Mouse (Mus musculus) lung, adult 2 months (tissue): Measurements from ENCODE around the gene Ddx19a.

ENCODE experiments used
- CTCF ChIP-seq: fragments of 200-500 bp; IDR thresholded peaks from 2 replicates; pipeline ENCODE4 v1.5.1; 2011; ENCODE audit warnings: mild to moderate bottlenecking, low read length, control low read depth; ENCODE audit not compliant: insufficient read depth
- POLR2A ChIP-seq: fragments of 200-500 bp; IDR thresholded peaks from 2 replicates; pipeline ENCODE4 v1.6.1; 2011; ENCODE audit warnings: low read depth, mild to moderate bottlenecking, control low read depth, low read length, borderline replicate concordance; ENCODE audit errors: extremely low read depth

GRCm38 (mm10) chr8:110966586-110966985 is 31.0 kb downstream of the Ddx19a start:
- no peak for TF ChIP-seq CTCF
- TF ChIP-seq POLR2A: peak; percentile 40; the same call in 1 of the 2 replicates
